Mouse (Mus musculus): ENCODE measurements at regions not wholly inside any gene's neighbourhood (a gene's known extent, or its start where the extent isn't known, plus 50 kb on each side); places are given as distances from the start of the nearest gene placed in this dataset.

DNA sequence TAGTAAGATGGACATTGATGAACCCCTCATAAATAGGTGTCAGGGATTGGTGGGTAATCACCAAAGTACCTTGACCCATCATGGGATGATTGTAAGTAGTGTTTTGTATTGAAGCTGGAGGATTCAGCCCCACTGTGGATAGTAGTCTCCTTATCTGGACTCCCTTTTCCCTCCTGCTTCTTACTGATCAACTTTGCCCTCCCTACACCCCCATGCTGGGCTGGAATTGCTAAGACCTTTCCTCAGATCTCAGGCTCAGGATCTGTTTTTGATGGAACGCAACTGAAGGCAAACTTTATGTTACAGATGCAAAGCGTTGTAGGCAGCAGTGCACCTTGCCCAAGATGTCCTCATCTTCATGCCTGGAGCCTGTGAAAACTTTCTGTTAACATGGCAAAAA lies 73.7 kb upstream of the Pgrmc2 start:
- TF ChIP-seq CTCF (IDR thresholded peaks at IDR 0.05; ENCODE audit: low read depth, low read length) = no peak
- TF ChIP-seq POLR2A (IDR thresholded peaks at IDR 0.05; ENCODE audit: extremely low read depth, insufficient read depth, low read length) = no peak
